Mouse (Mus musculus) stomach, postnatal 0 days (tissue): Measurements from ENCODE around the gene Metrn.
A peak's percentile ranks its signal among the peaks of the same experiment; 100 is the strongest.

Experiments
- CTCF ChIP-seq: IDR thresholded peaks from 2 replicates; pipeline ENCODE4 v1.5.1; 2016; ENCODE audit warnings: antibody characterized with exemption, low read depth, mild to moderate bottlenecking, moderate library complexity
- EP300 ChIP-seq: optimal IDR thresholded peaks from 2 replicates; pipeline ENCODE3; 2016; ENCODE audit warnings: antibody characterized with exemption

- TF ChIP-seq CTCF, result peak; percentile 62
- TF ChIP-seq EP300, result no peak
Observed at GRCm38 (mm10) chr17:25828712-25829557, 32.0 kb upstream of the Metrn start, which contains the start of gene Jmjd8.
